Mouse (Mus musculus): ENCODE data around the gene Arhgef19. TPM values are rescaled to one million over a fixed set of nuclear protein-coding genes. Genes with fewer than 3 reads are reported as not detected.

Gene Arhgef19
- total and polyA plus RNA-seq, 3 experiments: 0.78 TPM; not detected in 2

- no peak for TF ChIP-seq EP300 (IDR thresholded peaks at IDR 0.05; ENCODE audit: low read depth in 1 of 2, low read length in 2 of 2)
- no peak for TF ChIP-seq MYB (IDR thresholded peaks at IDR 0.05; ENCODE audit: low read depth, low read length)
- TF ChIP-seq HCFC1 (IDR thresholded peaks at IDR 0.05; ENCODE audit: low read depth, low read length): no peak
- no peak for TF ChIP-seq MYC (IDR thresholded peaks at IDR 0.05; ENCODE audit: low read depth, low read length)
- TF ChIP-seq KAT2A (conservative IDR thresholded peaks at IDR 0.05; ENCODE audit: low read depth, low read length): no peak
- TF ChIP-seq ZKSCAN1 (IDR thresholded peaks at IDR 0.05; ENCODE audit: low read depth, low read length): no peak
- no peak for TF ChIP-seq ZMIZ1 (IDR thresholded peaks at IDR 0.05; ENCODE audit: low read depth, low read length)
- TF ChIP-seq POLR2A (IDR thresholded peaks at IDR 0.05; ENCODE audit: control insufficient read depth in 1 of 2, insufficient read depth in 1 of 2, low read depth in 1 of 2, low read length in 2 of 2, poor library complexity in 1 of 2): no peak
- TF ChIP-seq POLR2AphosphoS5 (IDR thresholded peaks at IDR 0.05; ENCODE audit: borderline replicate concordance, low read depth, low read length): no peak
- no peak for TF ChIP-seq GABPA (IDR thresholded peaks at IDR 0.05; ENCODE audit: low read depth, low read length)
- no peak for TF ChIP-seq MXI1 (IDR thresholded peaks at IDR 0.05; ENCODE audit: low read depth, low read length)
- TF ChIP-seq USF1 (IDR thresholded peaks at IDR 0.05; ENCODE audit: low read depth, low read length): no peak
- no peak for TF ChIP-seq MAX (IDR thresholded peaks at IDR 0.05; ENCODE audit: low read length)
- TF ChIP-seq MAFK (IDR thresholded peaks at IDR 0.05; ENCODE audit: borderline replicate concordance, low read depth, low read length): no peak
- TF ChIP-seq NELFE (IDR thresholded peaks at IDR 0.05; ENCODE audit: low read depth, low read length): no peak
- TF ChIP-seq MAZ (IDR thresholded peaks at IDR 0.05; ENCODE audit: low read depth, low read length): no peak
- TF ChIP-seq ZNF384 (IDR thresholded peaks at IDR 0.05; ENCODE audit: low read depth, low read length): no peak
- no peak for TF ChIP-seq TCF12 (IDR thresholded peaks at IDR 0.05; ENCODE audit: low read depth, low read length)
- TF ChIP-seq NRF1 (IDR thresholded peaks at IDR 0.05; ENCODE audit: insufficient read depth, low read depth, low read length, poor library complexity, severe bottlenecking): no peak
- TF ChIP-seq GATA1 (IDR thresholded peaks at IDR 0.05; ENCODE audit: low read depth, low read length): no peak
- TF ChIP-seq ELF1 (IDR thresholded peaks at IDR 0.05; ENCODE audit: low read depth, low read length): no peak
- TF ChIP-seq SIN3A (IDR thresholded peaks at IDR 0.05; ENCODE audit: low read length): no peak
- no peak for TF ChIP-seq TBP (IDR thresholded peaks at IDR 0.05; ENCODE audit: low read depth, low read length)
- TF ChIP-seq ETS1 (IDR thresholded peaks at IDR 0.05; ENCODE audit: low read depth, low read length): no peak
- no peak for TF ChIP-seq CHD1 (IDR thresholded peaks at IDR 0.05; ENCODE audit: low read depth, low read length)
- TF ChIP-seq TAL1 (IDR thresholded peaks at IDR 0.05; ENCODE audit: low read length): no peak
- TF ChIP-seq CHD2 (IDR thresholded peaks at IDR 0.05; ENCODE audit: low read length): no peak
Measured at GRCm38 (mm10) chr4:141273296-141273695, 34.0 kb downstream of the Arhgef19 start (continued).
